Mouse (Mus musculus) forebrain, embryonic 11.5 days (tissue): ENCODE measurements around the gene D430042O09Rik. TPM values are rescaled to one million over a fixed set of nuclear protein-coding genes. Genes with fewer than 3 reads are reported as not detected.

ENCODE experiments used
- ATAC-seq: fragments of 200-750 bp; cut with Nextera tagmentation; replicated peaks from 2 replicates; pipeline ENCODE4 v1.8.0; 2017; ENCODE audit warnings: moderate TSS enrichment; ENCODE audit not compliant: low FRiP score
- DNase-seq: peaks from one replicate; pipeline ENCODE4 v3.0.0-alpha.2; 2017; ENCODE audit warnings: low spot score
- H3K27ac ChIP-seq: fragments of 300-500 bp; sonication (generic); 2 replicates; pipeline ENCODE4 v1.5.1; 2014; ENCODE audit warnings: low read depth, low read length
- H3K27me3 ChIP-seq: fragments of 300-500 bp; sonication (generic); 2 replicates; pipeline ENCODE4 v1.6.1; 2014; ENCODE audit warnings: mild to moderate bottlenecking, low read length, mixed read lengths; ENCODE audit not compliant: control insufficient read depth, insufficient read depth
- H3K36me3 ChIP-seq: fragments of 300-500 bp; sonication (generic); 2 replicates; pipeline ENCODE4 v1.6.1; 2014; ENCODE audit warnings: mild to moderate bottlenecking, low read length, moderate library complexity, mixed read lengths; ENCODE audit not compliant: control insufficient read depth, insufficient read depth
- H3K4me1 ChIP-seq: fragments of 300-500 bp; sonication (generic); replicated peaks from 2 replicates; pipeline ENCODE4 v1.6.1; 2014; ENCODE audit warnings: low read length, mixed read lengths; ENCODE audit not compliant: control insufficient read depth, insufficient read depth
- H3K4me2 ChIP-seq: fragments of 300-500 bp; sonication (generic); 2 replicates; pipeline ENCODE4 v1.6.1; 2014; ENCODE audit warnings: low read depth, mild to moderate bottlenecking, low read length, moderate library complexity, mixed read lengths; ENCODE audit not compliant: severe bottlenecking
- H3K4me3 ChIP-seq: fragments of 300-500 bp; sonication (generic); 2 replicates; pipeline ENCODE4 v1.5.1; 2014; ENCODE audit warnings: low read depth, low read length
- H3K9ac ChIP-seq: fragments of 300-500 bp; sonication (generic); 2 replicates; pipeline ENCODE4 v1.6.1; 2014; ENCODE audit warnings: low read length
- H3K9me3 ChIP-seq: fragments of 300-500 bp; sonication (generic); 2 replicates; pipeline ENCODE4 v1.6.1; 2016; ENCODE audit warnings: low read length, mixed read lengths; ENCODE audit not compliant: control insufficient read depth
- WGBS: fragments of 180-500 bp; shearing (Covaris S2); extraction: QIAGEN DNeasy Blood & Tissue Kit; methylation state at CpG from one replicate; pipeline ENCODE4 v1.1.7; 2014; 5-methylcytosine and 5-hydroxymethylcytosine counted together
- polyA plus RNA-seq: library from polyadenylated mRNA; unstranded; fragments of >200 nt; fragmentation: Nextera tagmentation; extraction: Ambion mirVana; gene quantifications from 2 replicates; pipeline ENCODE4 v1.2.1, GENCODE M21; 2014

The D430042O09Rik gene
- polyA plus RNA-seq, 1 experiment from 2014 or later: 12.1 TPM

- no peak overlapping the region for H3K4me3 ChIP-seq
- WGBS: 71% methylated on average over 13 of the region's 13 CpGs
- H3K36me3 ChIP-seq: no peaks in the 10 kb centered on the region
- no peaks in the 10 kb centered on the region; the same call in 1 of the 2 replicates for H3K9me3 ChIP-seq
- DNase-seq (no peak), ATAC-seq (no peak)
- no peak overlapping the region for H3K9ac ChIP-seq
- no peaks in the 10 kb centered on the region for H3K27me3 ChIP-seq
- H3K4me1 ChIP-seq: no peaks in the 10 kb centered on the region
- no peak overlapping the region for H3K4me2 ChIP-seq
- H3K27ac ChIP-seq: no peak overlapping the region
Measured at GRCm38 (mm10) chr7:125900386-125901161, 192.9 kb downstream of the D430042O09Rik start.

GRCm38 (mm10) chr7:125920801-125921200 is 213.1 kb downstream of the D430042O09Rik start:
- H3K27ac ChIP-seq: no peak overlapping the region
- H3K4me2 ChIP-seq: no peak overlapping the region
- DNase-seq (no peak), ATAC-seq (no peak)
- no peaks in the 10 kb centered on the region for H3K9me3 ChIP-seq
- no peak overlapping the region for H3K4me3 ChIP-seq
- no peak overlapping the region for H3K9ac ChIP-seq
- no peaks in the 10 kb centered on the region for H3K27me3 ChIP-seq
- 85% methylated on average over 5 of the region's 5 CpGs for WGBS
- no peaks in the 10 kb centered on the region for H3K4me1 ChIP-seq
- no peaks in the 10 kb centered on the region for H3K36me3 ChIP-seq

- Histone ChIP-seq H3K36me3 (no peaks in the 10 kb centered on the region), H3K4me1 (no peaks in the 10 kb centered on the region), H3K9ac (no peak overlapping the region), H3K9me3 (no peaks in the 10 kb centered on the region), H3K27me3 (no peaks in the 10 kb centered on the region), H3K27ac (no peak overlapping the region), H3K4me2 (no peak overlapping the region), H3K4me3 (no peak overlapping the region)
- no peak for DNase-seq
- no peak for ATAC-seq
- 89% methylated on average over 5 of the region's 5 CpGs for WGBS
Measured at GRCm38 (mm10) chr7:125924044-125924443, 216.4 kb downstream of the D430042O09Rik start.

Other genes starting within 250 kb of the D430042O09Rik start
- 115 and 116 TPM in 2 replicates for gene Nsmce1, start 216.3 kb upstream of the D430042O09Rik start, polyA plus RNA-seq
- 2.9 and 4.1 TPM in 2 replicates for gene Il4ra, start 155.8 kb upstream of the D430042O09Rik start, polyA plus RNA-seq
- gene Il21r, start 104.5 kb upstream of the D430042O09Rik start, polyA plus RNA-seq: 0.20 and 0.36 TPM in 2 replicates
- 47.2 and 49.4 TPM in 2 replicates for gene Gtf3c1, start 108 bp upstream of the D430042O09Rik start, polyA plus RNA-seq